Mouse (Mus musculus) limb, embryonic 14.5 days (tissue): Measurements from ENCODE around the gene Kcnh7. TPM values are rescaled to one million over a fixed set of nuclear protein-coding genes. Genes with fewer than 3 reads are reported as not detected.

Source experiments
- ATAC-seq: fragments of 200-750 bp; cut with Nextera tagmentation; 2 replicates; pipeline ENCODE4 v1.8.0; 2017; ENCODE audit warnings: low read depth, moderate number of reproducible peaks, moderate TSS enrichment; ENCODE audit not compliant: low FRiP score
- DNase-seq: peaks from one replicate; pipeline ENCODE4 v3.0.0-alpha.2; 2015; ENCODE audit warnings: low spot score
- H3K27ac ChIP-seq: fragments of 300-500 bp; sonication (generic); replicated peaks from 2 replicates; pipeline ENCODE4 v1.5.1; 2014; ENCODE audit warnings: low read depth, mild to moderate bottlenecking, low read length, moderate library complexity, mixed read lengths
- H3K27me3 ChIP-seq: fragments of 300-500 bp; sonication (generic); 2 replicates; pipeline ENCODE4 v1.6.1; 2014; ENCODE audit warnings: low read length, mixed read lengths; ENCODE audit not compliant: control insufficient read depth, insufficient read depth
- H3K36me3 ChIP-seq: fragments of 300-500 bp; sonication (generic); 2 replicates; pipeline ENCODE4 v1.6.1; 2014; ENCODE audit warnings: mild to moderate bottlenecking, low read length, moderate library complexity, mixed read lengths; ENCODE audit not compliant: control insufficient read depth, insufficient read depth
- H3K4me1 ChIP-seq: fragments of 300-500 bp; sonication (generic); 2 replicates; pipeline ENCODE4 v1.6.1; 2014; ENCODE audit warnings: antibody characterized with exemption, low read length, mixed read lengths; ENCODE audit not compliant: control insufficient read depth, insufficient read depth
- H3K4me2 ChIP-seq: fragments of 300-500 bp; sonication (generic); replicated peaks from 2 replicates; pipeline ENCODE4 v1.6.1; 2014; ENCODE audit warnings: low read depth, mild to moderate bottlenecking, low read length, moderate library complexity; ENCODE audit not compliant: severe bottlenecking
- H3K4me3 ChIP-seq: fragments of 300-500 bp; sonication (generic); replicated peaks from 2 replicates; pipeline ENCODE4 v1.5.1; 2014; ENCODE audit warnings: low read length
- H3K9ac ChIP-seq: fragments of 300-500 bp; sonication (generic); 2 replicates; pipeline ENCODE4 v1.6.1; 2014; ENCODE audit warnings: mild to moderate bottlenecking, low read depth, low read length, moderate library complexity; ENCODE audit not compliant: severe bottlenecking
- H3K9me3 ChIP-seq: fragments of 300-500 bp; sonication (generic); 2 replicates; pipeline ENCODE4 v1.6.1; 2016; ENCODE audit warnings: low read length; ENCODE audit not compliant: control insufficient read depth
- POLR2A ChIP-seq: fragments of 200-500 bp; IDR thresholded peaks from 2 replicates; pipeline ENCODE4 v1.8.0; 2012; ENCODE audit warnings: inconsistent platforms, mild to moderate bottlenecking, moderate library complexity, borderline replicate concordance; ENCODE audit not compliant: insufficient read depth, insufficient read length; ENCODE audit errors: extremely low read depth
- WGBS: fragments of 180-500 bp; shearing (Covaris S2); extraction: QIAGEN DNeasy Blood & Tissue Kit; methylation state at CpG from one replicate; pipeline ENCODE4 v1.1.7; 2014; 5-methylcytosine and 5-hydroxymethylcytosine counted together
- polyA plus RNA-seq, 2 experiments: library from polyadenylated mRNA; depleted of rRNA in 1 of 2; stranded (reverse) in 1 of 2; unstranded in 1 of 2; fragments of >200 nt; fragmentation: Nextera tagmentation in 1 of 2; extraction: Ambion mirVana in 1 of 2; gene quantifications; 2 replicates each; pipeline versions ENCODE4 v1.2.1 to v1.2.3; 2012 to 2014

Gene Kcnh7
- polyA plus RNA-seq, 2 experiments: 0.65 to 1.3 TPM

- ATAC-seq (peak; percentile 13; the same call in 1 of the 2 replicates), DNase-seq (no peak)
- H3K9ac ChIP-seq: peak overlapping the region; percentile 61
- no peaks in the 10 kb centered on the region for H3K4me1 ChIP-seq
- 40% methylated on average over 12 of the region's 12 CpGs for WGBS
- no peak overlapping the region for H3K27ac ChIP-seq
- H3K4me3 ChIP-seq: peak overlapping the region; percentile 56
- H3K27me3 ChIP-seq: no peaks in the 10 kb centered on the region
- no peaks in the 10 kb centered on the region for H3K9me3 ChIP-seq
- no peak for TF ChIP-seq POLR2A
- H3K36me3 ChIP-seq: no peaks in the 10 kb centered on the region
- H3K4me2 ChIP-seq: peak overlapping the region; percentile 75
Measured at GRCm38 (mm10) chr2:62645475-62645874, 538.6 kb downstream of the Kcnh7 start.

- H3K9ac ChIP-seq: no peak overlapping the region
- ATAC-seq: no peak
- no peak overlapping the region for H3K27ac ChIP-seq
- no peaks in the 10 kb centered on the region for H3K4me1 ChIP-seq
- DNase-seq: no peak
- WGBS: 66% methylated on average over 5 of the region's 5 CpGs
- H3K4me2 ChIP-seq: no peak overlapping the region
- no peaks in the 10 kb centered on the region for H3K9me3 ChIP-seq
- TF ChIP-seq POLR2A: no peak
- H3K27me3 ChIP-seq: no peaks in the 10 kb centered on the region
- no peaks in the 10 kb centered on the region for H3K36me3 ChIP-seq
- H3K4me3 ChIP-seq: no peak overlapping the region
Measured at GRCm38 (mm10) chr2:62644891-62645290, 539.2 kb downstream of the Kcnh7 start.
